Mouse (Mus musculus) gastrocnemius, adult 2 months (tissue): ENCODE results near the gene Mindy1. TPM values are rescaled to one million over a fixed set of nuclear protein-coding genes. Genes with fewer than 3 reads are reported as not detected.
"Not testable (repeated sequence)": the region's sequence is repeated elsewhere in the genome, so short reads cannot be mapped to it uniquely, and the experiment has no call there.

Experiments used
- DNase-seq: peaks from one replicate; pipeline ENCODE4 v3.0.0; 2022
- H3K27ac ChIP-seq: fragments of 200-600 bp; 2 replicates; pipeline ENCODE4 v1.8.1; 2022; ENCODE audit warnings: mild to moderate bottlenecking
- H3K4me3 ChIP-seq: fragments of 200-600 bp; 2 replicates; pipeline ENCODE4 v1.8.1; 2022; ENCODE audit warnings: mild to moderate bottlenecking, moderate library complexity
- CTCF ChIP-seq: fragments of 200-600 bp; IDR thresholded peaks from 2 replicates; pipeline ENCODE4 v1.8.1; 2022; ENCODE audit warnings: antibody characterized with exemption, mild to moderate bottlenecking, moderate library complexity
- intact Hi-C: fragments of 180-260 bp; cut with DNase I; formaldehyde crosslinking; loops from one replicate; pipeline ENCODE4 v1.15.1; 2025
- total RNA-seq, 2 experiments: library from RNA; stranded (reverse); gene quantifications; 2 replicates each; pipeline ENCODE4 v1.2.3; 2021

Gene Mindy1
- total RNA-seq, 2 experiments from 2014 or later, result 23.9 to 26.4 TPM

DNA sequence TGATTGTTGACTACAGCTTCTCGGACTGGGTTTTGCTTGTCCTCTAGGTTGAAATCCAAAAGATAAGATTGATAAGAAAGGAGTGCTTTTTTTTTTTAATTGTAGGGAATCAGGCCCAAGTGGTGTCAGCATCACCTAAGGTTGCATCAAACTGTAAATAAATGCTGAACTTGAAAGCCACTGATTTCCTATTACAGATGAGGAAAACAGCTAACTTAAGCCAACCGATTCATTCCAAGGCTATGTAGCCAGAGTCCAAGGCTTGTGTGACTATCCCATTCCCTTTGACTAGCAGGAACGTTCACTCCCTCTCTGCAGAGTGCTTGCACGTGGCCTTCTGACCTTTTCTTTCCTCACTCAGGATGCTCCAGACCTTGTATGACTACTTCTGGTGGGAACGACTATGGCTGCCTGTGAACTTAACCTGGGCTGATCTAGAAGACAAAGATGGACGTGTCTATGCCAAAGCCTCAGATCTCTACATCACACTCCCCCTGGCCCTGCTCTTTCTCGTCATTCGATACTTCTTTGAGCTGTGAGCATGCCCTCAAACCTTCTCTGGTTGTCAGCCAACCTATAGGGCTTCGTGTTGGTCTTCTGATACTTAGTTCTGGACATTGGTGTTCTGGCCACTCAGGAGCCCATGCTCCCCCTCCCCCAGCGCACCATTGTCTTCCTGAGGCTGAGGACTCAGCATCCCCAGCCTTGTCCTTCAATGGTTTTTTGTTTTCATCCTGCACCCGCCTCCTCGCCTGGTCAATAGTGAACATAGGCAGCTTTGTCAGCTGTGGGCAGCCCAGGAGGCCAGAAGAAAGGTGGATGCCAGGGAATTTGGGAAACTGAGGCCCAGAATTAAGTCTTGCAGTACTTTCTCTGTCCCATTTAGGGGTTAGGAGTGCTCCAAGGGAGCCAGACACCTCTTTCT, 38.8 kb downstream of the Mindy1 start:
- no peak overlapping the region for H3K4me3 ChIP-seq
- TF ChIP-seq CTCF, result no peak
- peak overlapping the region; percentile 2; the same call in 1 of the 2 replicates for H3K27ac ChIP-seq
- DNase-seq, result no peak
- intact Hi-C loops, result no loop called here

DNA sequence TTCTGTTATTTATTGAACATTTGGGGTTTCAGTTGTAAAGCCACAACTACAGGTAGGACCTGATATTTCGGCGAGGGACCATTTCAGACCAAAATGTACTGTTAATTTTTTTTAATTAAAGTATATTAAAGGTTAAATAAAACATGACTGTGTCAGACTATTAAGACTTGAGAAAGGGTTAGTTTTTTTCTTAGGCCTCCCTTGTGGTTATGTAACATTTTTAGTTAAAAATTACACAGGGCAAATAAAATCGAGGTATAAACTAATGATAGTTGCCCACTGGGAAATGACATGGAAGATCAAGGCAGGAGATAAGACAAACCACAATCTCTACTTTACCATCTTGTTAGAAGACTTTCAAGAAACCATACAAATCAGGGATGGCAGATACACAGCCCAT, 42.3 kb downstream of the Mindy1 start:
- no peak for DNase-seq
- Histone ChIP-seq H3K4me3 (no peak overlapping the region), H3K27ac (peak overlapping the region; percentile 8; the same call in 1 of the 2 replicates)
- no peak for TF ChIP-seq CTCF
- intact Hi-C loops, result no loop called here

DNA sequence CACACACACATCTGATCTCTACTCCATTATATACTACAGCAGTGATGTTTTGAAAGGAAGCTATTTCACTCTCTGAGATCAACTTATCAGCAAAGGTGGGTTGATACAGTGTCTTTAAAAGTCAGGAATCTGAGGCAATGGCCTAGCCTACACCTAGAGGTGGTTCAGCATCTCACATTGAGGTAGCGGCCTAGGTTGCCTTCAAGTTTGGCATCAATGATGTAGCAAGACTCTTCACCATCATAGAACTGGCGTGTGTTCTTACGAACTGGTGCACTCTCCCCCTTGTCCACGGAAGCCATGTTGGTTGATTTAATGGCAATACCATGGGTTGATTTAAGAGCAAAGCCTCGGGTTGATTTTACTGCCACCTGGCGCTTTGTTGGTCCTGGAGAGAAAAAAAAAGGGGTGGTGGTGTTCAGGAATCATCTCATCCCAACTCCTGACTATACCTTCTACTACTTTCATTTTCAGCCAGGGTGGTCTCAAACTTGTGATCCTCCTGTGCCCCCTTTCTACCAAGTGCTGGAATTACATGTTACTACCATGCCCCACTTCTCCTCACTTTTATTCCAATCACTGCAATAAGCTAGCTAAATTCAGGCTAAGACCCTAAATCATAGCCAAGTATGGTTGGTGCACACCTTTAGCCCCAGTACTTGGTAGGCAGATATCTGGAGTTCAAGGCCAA, 43.5 kb downstream of the Mindy1 start:
- DNase-seq, result no peak
- intact Hi-C loops, result no loop called here
- H3K4me3 ChIP-seq, result no peak overlapping the region
- no peak overlapping the region for H3K27ac ChIP-seq
- peak; percentile 43 for TF ChIP-seq CTCF

DNA sequence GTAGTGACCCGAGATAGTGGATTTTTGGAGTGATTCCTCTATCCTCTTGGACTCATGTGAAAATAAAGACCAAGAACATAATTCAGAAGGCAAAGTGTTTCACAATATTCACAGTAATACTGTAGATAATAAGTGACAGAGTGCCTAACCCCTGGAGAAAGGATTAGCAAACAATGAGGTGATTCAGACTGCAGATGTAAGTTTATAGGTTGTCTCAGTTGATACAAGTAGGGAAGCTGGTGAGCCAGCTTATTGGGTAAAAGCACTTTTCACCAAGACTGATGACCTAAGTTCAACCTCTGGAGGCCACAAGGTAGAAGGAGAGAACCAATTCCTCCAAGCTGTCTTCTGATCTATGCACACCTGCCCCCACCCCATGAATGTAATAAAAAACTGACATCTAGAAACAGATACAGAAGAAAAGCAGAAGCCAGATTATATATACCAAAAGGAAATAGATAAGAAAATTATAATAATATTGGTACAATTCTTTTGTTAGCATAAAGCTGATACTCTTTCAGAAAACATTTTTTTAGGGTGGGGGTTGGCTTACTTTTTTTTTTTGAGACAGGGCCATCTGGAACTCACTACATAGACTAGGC, 47.8 kb downstream of the Mindy1 start:
- DNase-seq, result no peak
- Histone ChIP-seq H3K4me3 (no peak overlapping the region), H3K27ac (no peak overlapping the region)
- no peak for TF ChIP-seq CTCF
- intact Hi-C loops, result no loop called here

DNA sequence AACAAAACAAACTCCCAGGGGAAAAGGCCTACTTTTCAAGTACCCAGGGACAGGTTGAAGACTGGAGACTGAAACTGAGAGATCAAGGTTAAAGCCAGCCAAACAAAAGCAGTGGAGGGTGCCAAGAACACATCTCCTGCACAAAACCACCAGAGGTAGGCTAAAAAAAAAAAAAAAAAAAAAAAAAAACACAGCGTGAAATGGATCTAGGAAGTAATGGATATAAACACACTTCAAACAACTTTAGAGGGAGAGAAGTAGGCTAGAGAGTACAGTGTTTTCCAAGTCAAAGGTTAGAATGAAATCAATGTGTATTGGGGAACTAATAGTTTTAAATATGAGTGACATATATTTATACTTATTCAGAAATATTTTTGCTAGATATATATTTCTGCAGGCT, 50.4 kb downstream of the Mindy1 start:
- TF ChIP-seq CTCF, result no peak
- Histone ChIP-seq H3K27ac (no peak overlapping the region), H3K4me3 (no peak overlapping the region)
- no peak for DNase-seq
- intact Hi-C loops, result no loop called here

DNA sequence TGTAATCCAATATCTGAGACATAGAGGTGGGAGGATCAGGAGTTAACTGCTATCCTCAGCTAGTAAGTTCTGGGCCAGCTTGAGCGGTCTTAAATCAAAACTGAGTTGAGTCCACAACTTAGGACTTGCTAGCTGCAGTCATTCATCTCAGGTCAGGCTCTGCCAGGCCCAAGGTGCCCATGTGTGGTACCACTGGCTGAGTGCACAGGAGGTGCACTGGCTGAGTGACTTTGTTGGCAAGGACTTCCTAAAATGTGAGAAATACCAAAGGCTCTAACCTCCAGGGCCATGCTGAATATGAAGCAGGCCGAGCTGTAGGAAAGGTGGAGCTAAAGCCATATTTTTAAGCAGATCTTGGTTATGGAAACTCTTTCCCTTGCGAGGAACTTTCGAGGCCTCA, 56.2 kb downstream of the Mindy1 start:
- H3K4me3 ChIP-seq, result no peak overlapping the region
- intact Hi-C loops, result no loop called here
- DNase-seq, result no peak
- H3K27ac ChIP-seq, result no peak overlapping the region
- TF ChIP-seq CTCF, result no peak

DNA sequence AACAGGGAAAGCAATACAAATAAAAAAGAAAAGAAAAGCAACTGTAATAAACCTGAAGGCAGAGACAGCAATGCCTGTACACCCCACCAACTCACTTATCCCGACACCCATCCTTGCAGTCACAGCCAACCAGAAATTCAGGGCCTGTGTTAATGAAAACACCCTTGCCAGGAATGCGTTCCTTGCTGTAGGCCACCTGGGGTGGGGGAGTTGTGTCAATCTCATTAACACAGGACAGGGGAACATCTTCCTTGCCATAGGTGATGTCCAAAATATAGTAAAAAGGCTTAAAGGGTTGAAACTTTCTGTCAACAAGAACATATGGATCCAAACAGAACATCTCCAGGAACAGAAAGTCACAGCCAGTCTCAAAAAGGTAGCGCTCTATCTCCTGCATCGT, 57.1 kb downstream of the Mindy1 start:
- TF ChIP-seq CTCF, result no peak
- no peak for DNase-seq
- intact Hi-C loops, result no loop called here
- Histone ChIP-seq H3K4me3 (no peak overlapping the region), H3K27ac (no peak overlapping the region)

DNA sequence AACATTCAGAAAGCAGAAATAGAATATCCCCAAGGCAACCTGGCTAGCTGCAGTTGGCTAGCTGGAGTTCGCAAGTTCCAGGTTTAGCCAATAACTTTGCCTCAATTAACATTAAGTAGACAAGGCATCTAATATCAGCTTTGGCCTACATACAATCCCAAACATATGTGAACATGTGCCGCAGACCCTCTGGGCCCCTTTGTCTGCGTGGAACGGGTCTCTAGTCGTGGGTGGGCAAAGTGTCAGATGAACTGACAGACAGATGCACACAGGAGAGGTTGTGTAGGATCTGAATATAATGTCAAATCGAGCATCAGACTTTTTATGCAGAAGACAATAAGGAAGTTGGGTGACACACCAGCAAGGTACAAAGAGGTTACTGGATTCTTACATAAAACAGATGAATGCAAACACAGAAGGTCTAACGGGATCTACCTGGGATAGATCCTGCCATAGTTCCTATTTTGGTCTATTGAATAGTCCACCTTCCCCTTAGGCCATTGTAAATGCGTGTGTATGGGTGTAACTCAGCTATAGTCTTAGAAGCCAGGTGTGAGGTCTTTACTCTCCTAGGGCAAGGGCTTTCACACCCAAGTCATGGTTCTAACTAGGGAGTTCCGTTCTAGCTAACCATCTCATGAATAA, 62.3 kb downstream of the Mindy1 start:
- intact Hi-C loops, result loop anchor here (10.0 kb wide), 1 partner anchor 501 kb away; no protein-coding TSS in a partner anchor
- not testable (repeated sequence) for H3K27ac ChIP-seq, H3K4me3 ChIP-seq, DNase-seq

Other genes starting within 250 kb of the Mindy1 start
- gene Psmd4, start 238.7 kb upstream of the Mindy1 start, total RNA-seq, result 100 to 1,000 TPM; 164 to 237 TPM
- gene Pip5k1a, start 174.4 kb upstream of the Mindy1 start, total RNA-seq, result 10 to 100 TPM; 23.1 to 26.5 TPM
- 10 to 100 TPM; 48.9 to 73.2 TPM for gene Vps72, start 170.3 kb upstream of the Mindy1 start, total RNA-seq
- 100 to 1,000 TPM; 598 to 814 TPM for gene Tmod4, start 156.9 kb upstream of the Mindy1 start, total RNA-seq
- gene Scnm1, start 147.3 kb upstream of the Mindy1 start, total RNA-seq, result 10 to 100 TPM; 33.2 to 40.7 TPM
- gene Lysmd1, start 147.3 kb upstream of the Mindy1 start, total RNA-seq, result 1 to 10 TPM; 6.7 to 7.2 TPM
- gene Tnfaip8l2, start 139.0 kb upstream of the Mindy1 start, total RNA-seq, result under 1 TPM; 0.42 to 0.87 TPM
- gene Sema6c, start 120.9 kb upstream of the Mindy1 start, total RNA-seq, result 100 to 1,000 TPM in 1 of 2 experiments, 10 to 100 TPM in 1; 83.4 to 105 TPM
- gene Gabpb2, start 63.4 kb upstream of the Mindy1 start, total RNA-seq, result 10 to 100 TPM in 1 of 2 experiments, 1 to 10 TPM in 1; 9.1 to 12.0 TPM
- gene Cdc42se1, start 52.6 kb upstream of the Mindy1 start, total RNA-seq, result 10 to 100 TPM; 13.7 to 16.4 TPM
- gene Mllt11, start 49.2 kb upstream of the Mindy1 start, total RNA-seq, result 10 to 100 TPM; 52.0 to 84.9 TPM
- under 1 TPM in 1 of 2 experiments, not detected in 1; 0.11 TPM for gene Gm128, start 39.7 kb upstream of the Mindy1 start, total RNA-seq
- under 1 TPM in 1 of 2 experiments, not detected in 1; 0.31 TPM for gene Bnipl, start 30.2 kb upstream of the Mindy1 start, total RNA-seq
- 10 to 100 TPM; 45.8 to 46.9 TPM for gene Prune1, start 731 bp downstream of the Mindy1 start, total RNA-seq
- gene Anxa9, start 25.8 kb downstream of the Mindy1 start, total RNA-seq, result not detected
- gene Cers2, start 33.4 kb downstream of the Mindy1 start, total RNA-seq, result 10 to 100 TPM; 19.6 to 23.4 TPM
- gene Setdb1, start 75.9 kb downstream of the Mindy1 start, total RNA-seq, result 10 to 100 TPM; 10.6 to 11.7 TPM
- not detected for gene 4930558C23Rik, start 121.5 kb downstream of the Mindy1 start, total RNA-seq
- 10 to 100 TPM; 43.2 to 48.0 TPM for gene Arnt, start 153.0 kb downstream of the Mindy1 start, total RNA-seq
- gene Ctsk, start 217.9 kb downstream of the Mindy1 start, total RNA-seq, result 1 to 10 TPM; 3.9 to 9.0 TPM
- 1 to 10 TPM; 2.1 to 4.6 TPM for gene Ctss, start 245.4 kb downstream of the Mindy1 start, total RNA-seq